Mouse (Mus musculus) stomach, embryonic 16.5 days (tissue): ENCODE measurements around the gene Fstl5. TPM values are rescaled to one million over a fixed set of nuclear protein-coding genes. Genes with fewer than 3 reads are reported as not detected.

Experiments
- polyA plus RNA-seq: library from polyadenylated mRNA; unstranded; fragments of >200 nt; fragmentation: Nextera tagmentation; extraction: Ambion mirVana; gene quantifications from 2 replicates; pipeline ENCODE4 v1.2.1, GENCODE M21; 2015

Fstl5 gene
- polyA plus RNA-seq, 1 experiment from 2014 or later, result 4.4 TPM

Other genes with a start within 250 kb of the Fstl5 start
- 70.0 and 77.6 TPM in 2 replicates for gene Golim4, start 117.3 kb upstream of the Fstl5 start, polyA plus RNA-seq